Mouse (Mus musculus) embryonic facial prominence, embryonic 13.5 days (tissue): Measurements from ENCODE around the gene Rab6b. TPM values are rescaled to one million over a fixed set of nuclear protein-coding genes. Genes with fewer than 3 reads are reported as not detected.
"Not testable (repeated sequence)": the region's sequence is repeated elsewhere in the genome, so short reads cannot be mapped to it uniquely, and the experiment has no call there.

Experiments
- ATAC-seq: fragments of 200-750 bp; cut with Nextera tagmentation; 2 replicates; pipeline ENCODE4 v1.8.0; 2017; ENCODE audit warnings: low read depth; ENCODE audit not compliant: insufficient number of reproducible peaks, insufficient read depth, low FRiP score, low TSS enrichment
- H3K27ac ChIP-seq: fragments of 300-500 bp; sonication (generic); 2 replicates; pipeline ENCODE4 v1.5.1; 2015; ENCODE audit warnings: moderate library complexity, mild to moderate bottlenecking, inconsistent platforms
- H3K27me3 ChIP-seq: fragments of 300-500 bp; sonication (generic); 2 replicates; pipeline ENCODE4 v1.6.1; 2015; ENCODE audit warnings: mild to moderate bottlenecking, inconsistent platforms
- H3K36me3 ChIP-seq: fragments of 300-500 bp; sonication (generic); 2 replicates; pipeline ENCODE4 v1.6.1; 2015; ENCODE audit warnings: mild to moderate bottlenecking, inconsistent platforms
- H3K4me1 ChIP-seq: fragments of 300-500 bp; sonication (generic); 2 replicates; pipeline ENCODE4 v1.6.1; 2015; ENCODE audit warnings: inconsistent platforms
- H3K4me2 ChIP-seq: fragments of 300-500 bp; sonication (generic); 2 replicates; pipeline ENCODE4 v1.6.1; 2015; ENCODE audit warnings: moderate library complexity, mild to moderate bottlenecking, inconsistent platforms
- H3K4me3 ChIP-seq: fragments of 300-500 bp; sonication (generic); 2 replicates; pipeline ENCODE4 v1.5.1; 2015; ENCODE audit warnings: mild to moderate bottlenecking, inconsistent platforms
- H3K9ac ChIP-seq: fragments of 300-500 bp; sonication (generic); 2 replicates; pipeline ENCODE4 v1.6.1; 2015; ENCODE audit warnings: mild to moderate bottlenecking, inconsistent platforms
- H3K9me3 ChIP-seq: fragments of 300-500 bp; sonication (generic); 2 replicates; pipeline ENCODE4 v1.6.1; 2016; ENCODE audit warnings: inconsistent platforms
- WGBS: fragments of 180-500 bp; shearing (Covaris S2); methylation state at CpG from one replicate; pipeline ENCODE4 v1.1.7; 2015; ENCODE audit warnings: mixed read lengths; 5-methylcytosine and 5-hydroxymethylcytosine counted together
- polyA plus RNA-seq: library from polyadenylated mRNA; unstranded; fragments of >200 nt; fragmentation: Nextera tagmentation; extraction: Ambion mirVana; gene quantifications from 2 replicates; pipeline ENCODE4 v1.2.1, GENCODE M21; 2015

Rab6b gene
- polyA plus RNA-seq, 1 experiment from 2014 or later, result 8.1 TPM

GRCm38 (mm10) chr9:103080211-103080610 lies 31.4 kb upstream of the Rab6b start:
- no peak for ATAC-seq
- H3K9ac ChIP-seq, result no peak overlapping the region
- 87% methylated on average over 3 of the region's 3 CpGs for WGBS
- H3K4me1 ChIP-seq, result peaks cover 9% of the 10 kb centered on the region
- no peaks in the 10 kb centered on the region for H3K36me3 ChIP-seq
- H3K27me3 ChIP-seq, result no peaks in the 10 kb centered on the region
- no peak overlapping the region for H3K4me3 ChIP-seq
- H3K4me2 ChIP-seq, result no peak overlapping the region
- H3K27ac ChIP-seq, result no peak overlapping the region
- H3K9me3 ChIP-seq, result peaks cover 2% of the 10 kb centered on the region; the same call in 1 of the 2 replicates

DNA sequence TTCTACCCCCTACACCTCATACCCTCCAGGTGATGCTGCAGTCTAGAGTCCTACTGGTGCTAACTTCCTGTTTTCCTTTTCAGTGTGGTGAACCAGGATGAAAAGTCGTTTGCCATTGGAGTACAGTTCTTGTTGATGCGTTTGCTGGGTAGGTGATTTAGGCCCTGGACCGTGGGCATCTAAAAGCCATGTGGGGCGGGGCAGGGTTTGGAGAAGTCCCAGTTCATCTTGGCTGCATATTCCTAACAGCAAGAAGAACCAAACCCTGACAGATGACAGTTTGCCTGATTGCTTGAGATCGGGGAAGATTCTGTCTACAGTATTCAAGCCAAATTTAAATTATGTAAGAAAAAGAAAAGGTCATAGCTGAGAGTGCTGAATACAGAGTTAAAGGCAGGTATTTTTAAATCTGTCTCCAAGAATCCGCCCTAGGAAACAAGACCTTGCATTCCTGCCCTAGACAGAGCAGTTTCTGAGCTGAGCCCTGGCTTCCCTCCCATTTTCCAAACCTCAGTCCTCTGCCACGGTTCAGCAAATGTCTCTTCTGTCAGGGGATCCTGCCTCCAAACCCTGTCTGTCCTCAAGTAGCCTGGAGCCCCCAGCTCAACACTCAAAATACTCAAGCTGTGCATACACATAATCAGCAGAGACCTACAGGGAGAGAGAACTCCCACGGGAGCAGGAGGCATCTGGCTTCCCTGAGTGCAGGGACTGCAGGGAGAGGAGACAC lies 29.2 kb upstream of the Rab6b start:
- WGBS, result 70% methylated on average over 8 of the region's 8 CpGs

DNA sequence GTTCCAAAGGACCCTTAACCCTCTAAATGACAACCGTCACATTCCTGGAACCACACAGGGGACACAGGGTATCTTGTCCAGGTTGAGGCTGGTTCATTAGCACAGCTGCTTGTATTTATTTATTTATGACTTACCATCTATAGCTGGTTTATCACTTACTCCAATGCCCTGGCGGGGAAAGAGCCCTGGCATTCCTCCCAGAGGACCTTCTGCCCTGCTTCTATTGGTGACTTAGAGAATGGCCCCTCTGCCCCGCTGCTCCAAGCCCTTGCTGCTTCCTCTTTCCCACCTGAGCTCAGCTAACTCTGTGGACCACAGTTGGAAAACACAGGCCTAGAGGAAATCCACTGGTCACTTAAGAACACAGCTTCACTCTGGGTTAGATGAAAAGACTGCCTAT lies 28.2 kb upstream of the Rab6b start:
- no peaks in the 10 kb centered on the region for H3K27me3 ChIP-seq
- 80% methylated on average over 3 of the region's 3 CpGs for WGBS
- no peak overlapping the region for H3K4me2 ChIP-seq
- no peak overlapping the region for H3K4me3 ChIP-seq
- ATAC-seq, result no peak
- H3K27ac ChIP-seq, result no peak overlapping the region
- no peaks in the 10 kb centered on the region for H3K36me3 ChIP-seq
- peaks cover 4% of the 10 kb centered on the region for H3K4me1 ChIP-seq
- H3K9ac ChIP-seq, result no peak overlapping the region
- no peaks in the 10 kb centered on the region for H3K9me3 ChIP-seq

More for the DNA sequence above, 29.2 kb upstream of the Rab6b start:
- Histone ChIP-seq H3K27ac (peak overlapping the region; percentile 33; the same call in 1 of the 2 replicates), H3K4me2 (no peak overlapping the region), H3K4me3 (no peak overlapping the region), H3K27me3 (no peaks in the 10 kb centered on the region), H3K36me3 (no peaks in the 10 kb centered on the region), H3K9ac (no peak overlapping the region), H3K4me1 (peaks cover 4% of the 10 kb centered on the region), H3K9me3 (no peaks in the 10 kb centered on the region)
- ATAC-seq, result no peak

DNA sequence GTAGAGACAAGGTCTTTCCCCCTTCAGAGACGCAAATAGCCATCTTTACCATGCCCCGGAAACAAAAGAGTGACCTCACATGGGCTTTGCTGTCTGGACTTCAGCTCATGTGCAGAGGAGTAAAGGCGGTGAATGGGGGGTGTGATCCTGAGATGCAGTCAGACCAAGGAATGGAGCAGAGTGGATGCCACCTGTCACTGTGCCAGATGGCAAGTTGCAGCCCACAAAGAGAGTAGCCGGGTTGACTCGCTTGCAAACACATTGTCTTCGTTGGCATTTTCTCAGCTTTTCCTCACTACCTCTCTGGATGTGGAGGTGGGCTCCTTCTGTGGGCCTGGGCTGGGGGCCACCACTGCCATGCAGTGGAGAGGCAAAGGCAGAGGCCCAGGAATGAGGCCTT lies 24.9 kb upstream of the Rab6b start:
- H3K36me3 ChIP-seq, result no peaks in the 10 kb centered on the region
- no peak overlapping the region for H3K4me2 ChIP-seq
- H3K27ac ChIP-seq, result no peak overlapping the region
- peaks cover 4% of the 10 kb centered on the region for H3K4me1 ChIP-seq
- H3K9ac ChIP-seq, result no peak overlapping the region
- ATAC-seq, result no peak
- no peak overlapping the region for H3K4me3 ChIP-seq
- WGBS, result 91% methylated on average over 6 of the region's 6 CpGs
- no peaks in the 10 kb centered on the region for H3K27me3 ChIP-seq
- H3K9me3 ChIP-seq, result no peaks in the 10 kb centered on the region

DNA sequence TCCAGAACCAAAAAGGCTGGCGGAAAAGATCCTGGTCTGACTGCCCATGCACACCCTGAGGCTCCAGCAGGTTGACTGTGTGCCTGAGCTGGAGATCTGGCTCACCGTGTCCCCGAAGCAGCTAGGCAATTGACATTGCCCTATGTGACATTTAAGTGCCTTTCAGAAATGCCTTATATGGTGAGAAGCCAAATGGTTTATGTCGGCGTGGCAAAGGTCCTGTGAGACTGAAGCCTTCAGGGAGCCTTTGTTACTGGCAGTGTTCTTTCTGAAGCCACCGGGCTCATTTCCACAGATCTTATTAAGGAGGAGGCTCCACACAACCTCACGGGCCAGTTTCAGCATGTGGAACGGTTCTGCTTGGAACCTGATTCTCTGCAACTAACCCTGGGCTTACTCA lies 24.3 kb upstream of the Rab6b start:
- H3K36me3 ChIP-seq, result no peaks in the 10 kb centered on the region
- no peak for ATAC-seq
- no peak overlapping the region for H3K9ac ChIP-seq
- no peaks in the 10 kb centered on the region for H3K9me3 ChIP-seq
- peaks cover 9% of the 10 kb centered on the region for H3K4me1 ChIP-seq
- no peaks in the 10 kb centered on the region for H3K27me3 ChIP-seq
- H3K4me2 ChIP-seq, result no peak overlapping the region
- H3K4me3 ChIP-seq, result no peak overlapping the region
- H3K27ac ChIP-seq, result no peak overlapping the region
- 54% methylated on average over 8 of the region's 8 CpGs for WGBS

- no peak for ATAC-seq
- Histone ChIP-seq H3K27me3 (no peaks in the 10 kb centered on the region), H3K9ac (no peak overlapping the region), H3K9me3 (no peaks in the 10 kb centered on the region), H3K4me1 (peaks cover 11% of the 10 kb centered on the region; the same call in 1 of the 2 replicates), H3K4me2 (no peak overlapping the region), H3K27ac (no peak overlapping the region), H3K4me3 (no peak overlapping the region), H3K36me3 (no peaks in the 10 kb centered on the region)
- 61% methylated on average over 2 of the region's 2 CpGs for WGBS
Observed at GRCm38 (mm10) chr9:103088661-103089060, 22.9 kb upstream of the Rab6b start.

GRCm38 (mm10) chr9:103090116-103090875 lies 21.3 kb upstream of the Rab6b start:
- Histone ChIP-seq H3K4me3 (no peak overlapping the region), H3K27me3 (no peaks in the 10 kb centered on the region), H3K4me2 (no peak overlapping the region), H3K4me1 (peaks cover 11% of the 10 kb centered on the region; the same call in 1 of the 2 replicates), H3K9ac (no peak overlapping the region), H3K9me3 (no peaks in the 10 kb centered on the region), H3K36me3 (no peaks in the 10 kb centered on the region), H3K27ac (no peak overlapping the region)
- 75% methylated on average over 9 of the region's 9 CpGs for WGBS
- ATAC-seq, result no peak

DNA sequence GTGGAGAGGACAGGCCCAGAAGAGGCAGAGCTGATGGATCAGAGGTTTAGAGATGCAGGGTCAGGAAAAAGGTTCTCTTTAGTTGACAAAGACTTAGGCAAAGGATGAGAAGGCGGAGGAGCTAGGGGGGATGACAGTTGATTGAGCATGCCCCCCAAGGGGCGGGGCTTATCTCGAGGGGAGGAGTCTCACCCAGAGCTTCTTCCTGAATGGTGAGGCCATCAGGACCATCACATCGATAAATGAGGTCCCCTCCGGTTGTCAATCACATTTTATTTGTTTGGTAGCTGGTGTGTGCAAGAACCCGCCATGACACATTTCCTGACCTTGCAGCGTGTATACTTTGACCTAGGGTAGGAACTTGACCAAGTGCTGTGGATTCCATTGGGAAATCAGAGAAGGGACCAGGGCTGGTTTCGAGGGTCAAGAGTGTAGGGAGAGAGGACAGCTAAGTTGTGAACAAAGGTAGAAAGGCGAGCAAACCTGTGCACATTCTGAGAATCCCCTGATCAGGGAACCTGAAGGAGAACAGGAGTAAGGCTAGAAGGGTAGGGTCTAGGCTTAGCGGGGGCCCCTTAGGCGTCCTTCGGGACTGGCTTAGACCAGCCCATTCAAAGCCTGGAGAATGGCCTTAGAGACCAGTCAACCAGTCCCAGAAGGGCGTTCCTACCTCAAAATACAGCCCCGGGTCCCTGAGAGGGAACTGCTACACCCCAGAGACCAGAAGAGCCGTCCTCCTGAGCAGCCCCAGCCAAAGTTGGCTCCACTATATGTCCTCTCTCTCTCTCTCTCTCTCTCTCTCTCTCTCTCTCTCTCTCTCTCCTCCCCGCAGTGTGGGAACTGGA lies 20.3 kb upstream of the Rab6b start:
- H3K27me3 ChIP-seq, result no peaks in the 10 kb centered on the region
- peak overlapping the region; percentile 84; the same call in 1 of the 2 replicates for H3K4me2 ChIP-seq
- H3K4me1 ChIP-seq, result peaks cover 15% of the 10 kb centered on the region; the same call in 1 of the 2 replicates
- no peak overlapping the region for H3K9ac ChIP-seq
- H3K27ac ChIP-seq, result no peak overlapping the region
- H3K4me3 ChIP-seq, result no peak overlapping the region
- H3K36me3 ChIP-seq, result no peaks in the 10 kb centered on the region
- 85% methylated on average over 16 of the region's 16 CpGs for WGBS
- H3K9me3 ChIP-seq, result no peaks in the 10 kb centered on the region
- no peak for ATAC-seq

- Histone ChIP-seq H3K4me3 (peak overlapping the region; percentile 49), H3K4me1 (peaks cover 21% of the 10 kb centered on the region), H3K9ac (peak overlapping the region; percentile 74), H3K9me3 (no peaks in the 10 kb centered on the region), H3K4me2 (peak overlapping the region; percentile 84), H3K36me3 (no peaks in the 10 kb centered on the region), H3K27ac (no peak overlapping the region), H3K27me3 (no peaks in the 10 kb centered on the region)
- WGBS, result under 1% methylated on average over 19 of the region's 19 CpGs
- ATAC-seq, result peak; percentile 76; the same call in 1 of the 2 replicates
Observed at GRCm38 (mm10) chr9:103092248-103092647, 19.3 kb upstream of the Rab6b start.

- Histone ChIP-seq H3K36me3 (no peaks in the 10 kb centered on the region), H3K27ac (no peak overlapping the region), H3K9me3 (no peaks in the 10 kb centered on the region), H3K27me3 (no peaks in the 10 kb centered on the region), H3K4me3 (no peak overlapping the region), H3K9ac (no peak overlapping the region), H3K4me1 (peaks cover 25% of the 10 kb centered on the region), H3K4me2 (no peak overlapping the region)
- ATAC-seq, result no peak
- WGBS, result 74% methylated on average over 3 of the region's 3 CpGs
Observed at GRCm38 (mm10) chr9:103093681-103094080, 17.9 kb upstream of the Rab6b start.

DNA sequence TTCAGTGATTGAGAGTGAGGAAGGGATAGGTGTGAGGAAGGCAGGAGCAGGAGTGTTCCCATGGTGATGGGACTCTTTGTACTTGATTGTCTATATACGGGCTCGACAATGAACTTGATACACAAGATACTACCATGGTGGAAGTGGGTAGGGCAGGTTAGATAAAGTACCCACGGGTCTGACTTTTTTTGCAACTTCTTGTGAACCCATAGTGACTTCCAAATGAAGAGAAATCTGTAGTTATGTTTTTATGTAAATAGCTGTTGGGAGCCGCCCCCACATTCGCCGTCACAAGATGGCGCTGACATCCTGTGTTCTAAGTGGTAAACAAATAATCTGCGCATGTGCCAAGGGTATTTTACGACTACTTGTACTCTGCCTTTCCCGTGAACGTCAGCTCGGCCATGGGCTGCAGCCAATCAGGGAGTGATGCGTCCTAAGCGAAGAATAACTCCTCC lies 3.2 kb upstream of the Rab6b start:
- not testable (repeated sequence) for H3K27ac ChIP-seq, H3K36me3 ChIP-seq, H3K9me3 ChIP-seq, ATAC-seq
- Histone ChIP-seq H3K4me2 (peak overlapping the region; percentile 56), H3K4me3 (peak overlapping the region; percentile 40), H3K9ac (0 out of 2 replicates have a peak overlapping the region, but pooled peaks have one; percentile 60), H3K27me3 (peaks cover 36% of the 10 kb centered on the region), H3K4me1 (peaks cover 26% of the 10 kb centered on the region)
- 26% methylated on average over 9 of the region's 14 CpGs for WGBS
